Mouse (Mus musculus) liver, adult 2 months (tissue): ENCODE results near the gene Gm5741. TPM values are rescaled to one million over a fixed set of nuclear protein-coding genes. Genes with fewer than 3 reads are reported as not detected.

ENCODE experiments used
- DNase-seq: peaks from one replicate; pipeline ENCODE4 v3.0.0-alpha.2; 2011; ENCODE audit warnings: low read depth, low spot score; ENCODE audit errors: extremely low read depth
- H3K27ac ChIP-seq: fragments of 200-500 bp; replicated peaks from 2 replicates; pipeline ENCODE4 v1.5.1; 2012; ENCODE audit warnings: low read depth, mild to moderate bottlenecking, control low read depth, inconsistent platforms, low read length; ENCODE audit not compliant: insufficient read depth
- H3K27me3 ChIP-seq: fragments of 200-500 bp; 2 replicates; pipeline ENCODE4 v1.6.1; 2012; ENCODE audit warnings: mild to moderate bottlenecking, moderate library complexity, low read length, inconsistent platforms; ENCODE audit not compliant: control insufficient read depth, insufficient read depth
- H3K36me3 ChIP-seq: fragments of 200-500 bp; 2 replicates; pipeline ENCODE4 v1.6.1; 2012; ENCODE audit warnings: low read length, inconsistent platforms; ENCODE audit not compliant: control insufficient read depth, insufficient read depth
- H3K4me1 ChIP-seq: fragments of 200-500 bp; 2 replicates; pipeline ENCODE4 v1.6.1; 2011; ENCODE audit warnings: low read length; ENCODE audit not compliant: control insufficient read depth, insufficient read depth
- H3K4me3 ChIP-seq: fragments of 200-500 bp; 2 replicates; pipeline ENCODE4 v1.5.1; 2011; ENCODE audit warnings: low read depth, mild to moderate bottlenecking, control low read depth, low read length, moderate library complexity; ENCODE audit not compliant: insufficient read depth
- H3K79me2 ChIP-seq: fragments of 200-500 bp; 2 replicates; pipeline ENCODE4 v1.6.1; 2012; ENCODE audit warnings: inconsistent platforms, mild to moderate bottlenecking, low read length, moderate library complexity; ENCODE audit not compliant: control insufficient read depth, insufficient read depth
- H3K9ac ChIP-seq: fragments of 200-500 bp; 2 replicates; pipeline ENCODE4 v1.6.1; 2012; ENCODE audit warnings: low read depth, mild to moderate bottlenecking, control low read depth, inconsistent platforms, low read length
- CTCF ChIP-seq: fragments of 200-500 bp; IDR thresholded peaks from 2 replicates; pipeline ENCODE4 v1.5.1; 2011; ENCODE audit warnings: low read depth, low read length, control low read depth
- POLR2A ChIP-seq: fragments of 200-500 bp; IDR thresholded peaks from 2 replicates; pipeline ENCODE4 v1.6.1; 2011; ENCODE audit warnings: low read length, control low read depth; ENCODE audit not compliant: insufficient read depth; ENCODE audit errors: extremely low read depth
- WGBS: fragments of 180-500 bp; shearing (Covaris S2); methylation state at CpG from one replicate; pipeline ENCODE4 v1.1.7; 2018; 5-methylcytosine and 5-hydroxymethylcytosine counted together
- polyA plus RNA-seq: library from polyadenylated mRNA; depleted of rRNA; stranded (reverse); fragments of >200 nt; gene quantifications from 2 replicates; pipeline ENCODE4 v1.2.3, GENCODE M21; 2012
- total RNA-seq: library from RNA; depleted of rRNA; stranded (reverse); fragments of >200 nt; gene quantifications from 2 replicates; pipeline ENCODE4 v1.2.3, GENCODE M21; 2014

Gene Gm5741
- total and polyA plus RNA-seq, 2 experiments = not detected

DNA sequence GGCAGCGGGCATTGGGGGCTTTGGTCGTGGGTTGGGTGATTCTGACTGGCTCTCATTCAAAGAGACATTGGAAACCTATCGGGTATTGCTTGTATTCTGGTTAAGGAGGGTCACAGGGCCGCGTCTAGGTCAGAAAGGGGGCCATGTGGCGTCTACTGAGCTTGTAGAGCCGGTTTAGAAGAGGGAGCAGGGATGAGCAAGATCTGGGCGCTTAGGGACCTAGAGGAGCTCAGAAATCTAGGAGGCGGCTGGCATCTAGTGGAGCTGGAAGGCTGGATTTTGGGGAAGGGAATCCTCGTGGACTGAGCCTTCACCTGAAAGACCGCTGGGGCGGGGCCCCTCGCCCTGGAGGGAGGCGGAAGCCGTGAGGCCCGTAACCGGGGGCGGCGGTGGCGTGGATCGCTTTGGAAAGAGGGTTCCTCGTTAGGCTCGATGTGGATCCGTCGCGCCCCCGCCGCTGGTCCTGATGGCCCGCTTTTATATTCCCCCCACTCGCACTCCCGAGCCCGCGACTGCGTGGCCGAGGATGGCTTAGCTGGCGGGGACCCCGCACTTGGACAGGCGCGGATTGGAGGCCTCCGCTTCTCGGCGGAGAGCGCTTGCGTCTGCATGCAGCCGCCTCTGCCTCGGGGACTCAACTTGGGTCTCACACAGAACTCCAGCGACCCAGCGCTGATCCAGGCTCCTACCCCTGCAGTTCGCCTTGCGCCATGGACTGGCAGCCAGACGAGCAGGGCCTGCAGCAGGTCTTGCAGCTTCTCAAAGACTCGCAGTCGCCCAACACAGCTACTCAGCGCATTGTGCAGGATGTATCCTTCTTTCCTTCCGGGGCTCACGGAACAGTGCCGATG, 29.9 kb downstream of the Gm5741 start:
- peaks cover 14% of the 10 kb centered on the region; the same call in 1 of the 2 replicates for H3K79me2 ChIP-seq
- H3K4me3 ChIP-seq = peak overlapping the region; percentile 78
- TF ChIP-seq CTCF (no peak), POLR2A (no peak)
- peak; percentile 35 for DNase-seq
- WGBS = 3% methylated on average over 57 of the region's 57 CpGs
- H3K4me1 ChIP-seq = peaks cover 9% of the 10 kb centered on the region
- H3K9ac ChIP-seq = peak overlapping the region; percentile 91
- no peaks in the 10 kb centered on the region for H3K27me3 ChIP-seq
- H3K27ac ChIP-seq = peak overlapping the region; percentile 19; the same call in 1 of the 2 replicates
- peaks cover 2% of the 10 kb centered on the region; the same call in 1 of the 2 replicates for H3K36me3 ChIP-seq

DNA sequence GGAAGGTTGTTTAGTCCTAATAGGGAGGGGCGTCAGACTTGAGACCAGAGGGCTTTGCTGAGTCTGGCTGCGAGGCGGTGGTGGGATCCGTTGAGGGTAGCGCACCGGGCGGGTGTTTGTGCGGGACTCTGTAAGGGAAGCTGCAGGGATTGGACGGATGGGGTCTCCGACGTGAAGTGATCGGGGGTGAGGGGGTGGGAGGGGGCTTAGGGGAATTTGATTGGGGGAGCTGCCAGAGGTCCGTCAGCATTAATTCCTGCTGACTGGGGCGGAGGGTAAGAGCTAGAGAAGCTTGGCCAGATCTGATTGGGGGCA, 30.5 kb downstream of the Gm5741 start:
- no peak for DNase-seq
- H3K36me3 ChIP-seq = peaks cover 2% of the 10 kb centered on the region; the same call in 1 of the 2 replicates
- H3K27me3 ChIP-seq = no peaks in the 10 kb centered on the region
- peak overlapping the region; percentile 91 for H3K9ac ChIP-seq
- peaks cover 14% of the 10 kb centered on the region; the same call in 1 of the 2 replicates for H3K79me2 ChIP-seq
- TF ChIP-seq POLR2A = no peak
- no peak for TF ChIP-seq CTCF
- peaks cover 15% of the 10 kb centered on the region for H3K4me1 ChIP-seq
- H3K4me3 ChIP-seq = peak overlapping the region; percentile 78
- 0% methylated on average over 14 of the region's 14 CpGs for WGBS
- H3K27ac ChIP-seq = peak overlapping the region; percentile 60

DNA sequence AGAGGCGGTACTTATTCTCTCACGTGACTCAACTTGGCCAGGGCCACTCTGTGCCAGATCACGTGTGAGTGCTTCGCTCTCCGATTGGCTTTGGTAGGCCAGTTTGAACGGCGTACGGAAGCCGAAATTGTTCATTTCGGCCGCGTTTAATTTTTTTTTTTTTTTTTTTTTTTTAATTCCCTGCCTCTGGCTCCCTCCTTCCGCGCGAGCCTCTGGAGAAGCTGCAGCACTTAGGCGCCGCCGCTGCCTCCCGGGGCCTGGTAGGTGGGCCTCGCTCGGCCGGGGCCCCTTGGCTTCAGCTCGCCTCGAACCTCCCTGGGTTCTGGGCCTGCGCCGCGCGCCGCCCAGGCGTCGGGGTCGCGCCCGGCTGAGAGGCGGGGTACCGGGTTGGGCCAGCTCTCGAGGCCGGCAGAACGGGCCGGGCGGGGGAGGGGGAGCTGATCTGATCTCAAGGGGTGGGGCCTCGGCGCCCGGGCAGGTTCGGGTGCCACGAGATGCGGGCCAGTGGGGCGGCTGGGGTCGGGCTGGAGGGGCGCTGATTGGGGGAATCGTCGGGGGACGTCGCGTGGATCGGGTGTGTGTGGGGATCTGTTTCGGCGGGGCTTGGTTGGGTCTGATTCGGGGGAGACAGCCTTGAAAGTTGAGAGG, 30.9 kb downstream of the Gm5741 start, which contains the start of gene Tnpo2:
Gene Tnpo2 (plus strand): TSS at position 198 of the 648 bp plus-strand sequence.
- Histone ChIP-seq H3K9ac (peak within 1 kb of the TSS; percentile 91), H3K27ac (peak within 1 kb of the TSS; percentile 95), H3K27me3 (no peaks in the 10 kb centered on the region), H3K4me3 (peak within 1 kb of the TSS; percentile 78), H3K4me1 (peaks cover 18% of the 10 kb centered on the region), H3K79me2 (peaks cover 14% of the 10 kb centered on the region; the same call in 1 of the 2 replicates), H3K36me3 (peaks cover 2% of the 10 kb centered on the region)
- peak; percentile 95 for DNase-seq
- TF ChIP-seq POLR2A = 0 out of 2 replicates have a peak, but pooled peaks have one; percentile 11
- TF ChIP-seq CTCF = no peak
- WGBS = under 1% methylated on average over 58 of the region's 59 CpGs

DNA sequence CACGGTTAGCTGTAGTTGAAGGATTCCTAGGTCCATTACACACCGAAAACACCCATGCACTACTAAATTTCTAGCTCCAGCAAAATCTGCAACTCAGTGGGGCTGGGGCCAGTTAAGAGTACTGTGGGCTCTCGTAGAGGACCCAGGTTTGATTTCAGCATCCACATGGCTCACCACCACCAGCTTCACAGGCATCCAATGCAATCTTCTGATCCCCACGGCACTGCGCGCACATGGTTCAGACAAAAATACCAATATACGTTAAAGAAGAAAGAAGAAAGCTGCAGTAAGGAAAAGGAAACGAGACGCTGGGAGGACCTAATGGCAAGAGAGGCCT, 31.4 kb downstream of the Gm5741 start:
- peak overlapping the region; percentile 82 for H3K9ac ChIP-seq
- TF ChIP-seq POLR2A (no peak), CTCF (no peak)
- peaks cover 20% of the 10 kb centered on the region for H3K4me1 ChIP-seq
- H3K4me3 ChIP-seq = peak overlapping the region; percentile 67
- WGBS = under 1% methylated on average over 9 of the region's 9 CpGs
- H3K36me3 ChIP-seq = peaks cover 4% of the 10 kb centered on the region
- H3K27me3 ChIP-seq = no peaks in the 10 kb centered on the region
- H3K79me2 ChIP-seq = peaks cover 14% of the 10 kb centered on the region; the same call in 1 of the 2 replicates
- no peak for DNase-seq
- peak overlapping the region; percentile 95 for H3K27ac ChIP-seq

DNA sequence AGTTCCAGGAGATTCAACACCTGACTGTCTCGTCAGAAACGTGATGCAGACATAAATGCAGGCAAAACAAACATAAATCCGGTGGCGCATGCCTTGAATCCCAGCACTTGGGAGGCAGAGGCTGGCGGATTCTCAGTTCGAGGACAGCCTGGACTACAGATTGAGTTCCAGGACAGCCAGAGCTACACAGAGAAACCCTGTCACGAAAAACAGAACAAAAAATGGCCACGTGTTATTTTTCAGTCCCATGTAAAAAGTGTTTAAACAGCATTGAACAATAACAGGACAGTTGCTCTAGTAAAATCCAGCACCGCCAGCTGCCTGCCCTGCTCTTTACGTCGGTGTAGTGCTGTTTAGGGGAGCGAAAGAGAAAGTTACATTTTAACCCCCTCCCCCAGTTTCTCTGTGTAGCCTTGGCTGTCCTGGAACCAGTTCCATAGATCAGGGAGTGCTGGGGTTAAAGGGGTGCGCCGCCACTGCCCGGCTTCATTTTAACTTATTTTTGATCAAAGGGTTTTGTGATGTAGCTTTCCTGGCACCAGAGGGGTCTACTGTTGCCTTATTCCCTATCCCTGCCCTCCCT, 32.0 kb downstream of the Gm5741 start:
- H3K9ac ChIP-seq = peak overlapping the region; percentile 82
- H3K4me1 ChIP-seq = peaks cover 20% of the 10 kb centered on the region
- H3K79me2 ChIP-seq = peaks cover 14% of the 10 kb centered on the region; the same call in 1 of the 2 replicates
- H3K27ac ChIP-seq = peak overlapping the region; percentile 95
- H3K4me3 ChIP-seq = peak overlapping the region; percentile 67
- DNase-seq = peak; percentile 67
- no peaks in the 10 kb centered on the region for H3K27me3 ChIP-seq
- H3K36me3 ChIP-seq = peaks cover 2% of the 10 kb centered on the region
- TF ChIP-seq CTCF (no peak), POLR2A (no peak)
- under 1% methylated on average over 15 of the region's 15 CpGs for WGBS
